Mouse (Mus musculus): ENCODE data around the gene Pah. TPM values are rescaled to one million over a fixed set of nuclear protein-coding genes. Genes with fewer than 3 reads are reported as not detected.

Pah gene
- polyA plus RNA-seq, 1 experiment from 2014 or later: not detected

DNA sequence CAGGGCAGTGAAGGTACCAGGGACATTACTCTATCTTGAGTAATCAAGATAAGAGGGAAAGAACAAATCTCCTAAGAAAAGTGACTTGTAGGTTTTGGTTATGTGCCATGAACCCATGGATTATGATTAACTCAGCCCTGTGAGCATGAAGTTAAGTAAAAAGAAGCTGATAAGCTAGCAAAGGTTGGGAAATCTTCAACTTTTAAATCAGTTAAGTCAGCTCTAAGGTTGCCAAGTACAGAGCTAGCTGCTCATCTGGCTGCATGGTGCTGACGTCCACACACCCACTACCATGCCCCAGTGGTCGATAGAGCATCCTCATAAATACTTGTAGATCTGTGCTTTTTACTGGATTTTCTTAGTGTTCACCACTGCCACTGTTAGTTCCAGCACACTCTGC lies 3.0 kb upstream of the Pah start:
- Histone ChIP-seq H3K9me3 (no peaks in the 10 kb centered on the region), H3K9ac (no peak overlapping the region), H3K27ac (no peak overlapping the region), H3K4me3 (no peak overlapping the region), H3K36me3 (no peaks in the 10 kb centered on the region), H3K4me2 (no peak overlapping the region), H3K4me1 (no peaks in the 10 kb centered on the region), H3K27me3 (no peaks in the 10 kb centered on the region)
- 74% methylated on average over 2 of the region's 2 CpGs for WGBS
- no peak for ATAC-seq (ENCODE audit: insufficient number of reproducible peaks, low FRiP score, low TSS enrichment, low read depth)

DNA sequence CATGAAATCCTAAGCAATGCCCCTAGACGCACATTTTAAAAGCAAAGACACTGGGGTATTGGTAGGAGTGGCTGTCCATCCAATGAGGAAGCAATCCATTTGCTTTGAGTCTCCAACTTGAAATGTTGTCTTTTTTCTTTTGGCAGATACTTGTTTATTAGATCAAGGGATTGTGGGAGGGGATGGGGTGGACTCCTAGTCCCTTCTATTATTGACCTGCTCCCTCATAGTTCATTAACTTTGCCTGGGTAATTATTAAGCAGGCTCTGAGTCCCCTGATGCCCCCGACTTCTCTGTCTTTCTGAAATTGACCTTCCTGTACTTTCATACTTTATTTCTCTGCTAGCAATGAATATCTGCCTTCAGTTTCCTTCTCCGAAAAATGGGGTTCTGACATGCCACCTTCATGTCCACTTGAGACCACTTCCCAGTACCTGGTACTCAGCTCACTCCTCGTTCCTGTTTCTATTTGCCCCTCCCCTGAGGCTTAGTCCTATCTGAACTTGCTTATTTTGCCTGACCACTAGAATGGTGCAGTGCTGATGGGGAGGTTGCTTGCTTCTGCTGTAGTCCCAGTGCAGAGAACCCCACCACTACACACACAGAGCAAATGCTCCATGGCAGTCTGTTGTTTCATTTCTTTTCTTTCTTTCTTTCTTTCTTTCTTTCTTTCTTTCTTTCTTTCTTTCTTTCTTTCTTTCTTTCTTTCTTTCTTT lies 1.0 kb upstream of the Pah start:
- Histone ChIP-seq H3K36me3 (no peaks in the 10 kb centered on the region), H3K4me3 (no peak overlapping the region), H3K4me2 (no peak overlapping the region), H3K27ac (no peak overlapping the region), H3K9me3 (no peaks in the 10 kb centered on the region), H3K27me3 (no peaks in the 10 kb centered on the region), H3K9ac (no peak overlapping the region), H3K4me1 (no peaks in the 10 kb centered on the region)
- ATAC-seq (ENCODE audit: insufficient number of reproducible peaks, low FRiP score, low TSS enrichment, low read depth): no peak
- WGBS: 78% methylated on average over 4 of the region's 4 CpGs

DNA sequence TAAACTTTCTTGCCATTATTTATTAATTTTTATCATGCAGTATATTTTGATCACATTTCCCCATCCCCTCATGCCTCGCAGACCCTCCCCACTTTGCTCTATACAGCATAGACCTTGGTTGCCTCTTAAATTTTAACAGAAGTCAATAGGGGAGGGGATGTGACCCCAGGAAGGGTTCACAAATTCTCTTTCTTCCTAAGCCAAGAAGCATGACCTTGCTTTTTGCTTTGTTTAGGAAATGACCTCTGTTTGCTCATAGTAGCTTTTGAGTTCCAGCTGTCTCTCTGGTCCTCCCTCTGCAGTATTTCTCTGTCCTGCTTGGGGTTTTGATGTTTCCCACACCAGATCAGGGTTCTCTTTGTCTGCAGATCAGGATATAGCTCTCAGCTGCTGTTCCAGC lies 12.6 kb downstream of the Pah start:
- H3K27ac ChIP-seq: no peak overlapping the region
- no peak overlapping the region for H3K4me2 ChIP-seq
- ATAC-seq (ENCODE audit: insufficient number of reproducible peaks, low FRiP score, low TSS enrichment, low read depth): no peak
- no peaks in the 10 kb centered on the region for H3K36me3 ChIP-seq
- H3K4me1 ChIP-seq: no peaks in the 10 kb centered on the region
- H3K9ac ChIP-seq: no peak overlapping the region
- no peaks in the 10 kb centered on the region for H3K27me3 ChIP-seq
- no peaks in the 10 kb centered on the region for H3K9me3 ChIP-seq
- WGBS: 89% methylated on average over 1 of the region's 1 CpGs
- no peak overlapping the region for H3K4me3 ChIP-seq

DNA sequence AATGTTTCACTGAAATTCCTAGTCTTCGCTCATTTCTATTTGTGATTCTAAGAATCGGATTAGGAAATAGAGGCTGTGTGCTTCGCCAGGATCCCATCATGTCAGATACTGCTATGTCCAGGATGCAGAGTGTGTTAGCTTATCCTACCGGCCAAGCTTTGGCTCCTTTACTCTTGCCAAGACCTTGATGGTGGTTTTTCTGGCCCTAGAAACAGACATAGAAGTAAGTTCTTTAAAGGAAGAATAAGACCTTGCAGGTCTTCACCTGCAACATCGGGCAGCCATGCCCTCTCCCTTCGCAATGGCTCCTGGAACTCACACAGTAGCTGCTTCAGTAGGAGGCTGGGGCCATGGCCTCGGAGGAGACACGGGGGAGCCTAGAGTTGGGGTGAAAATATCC lies 24.2 kb downstream of the Pah start:
- no peak overlapping the region for H3K9ac ChIP-seq
- no peaks in the 10 kb centered on the region for H3K4me1 ChIP-seq
- H3K4me2 ChIP-seq: no peak overlapping the region
- WGBS: 73% methylated on average over 8 of the region's 8 CpGs
- H3K4me3 ChIP-seq: no peak overlapping the region
- H3K9me3 ChIP-seq: no peaks in the 10 kb centered on the region
- H3K27ac ChIP-seq: no peak overlapping the region
- no peak for ATAC-seq (ENCODE audit: insufficient number of reproducible peaks, low FRiP score, low TSS enrichment, low read depth)
- H3K27me3 ChIP-seq: no peaks in the 10 kb centered on the region
- H3K36me3 ChIP-seq: no peaks in the 10 kb centered on the region

DNA sequence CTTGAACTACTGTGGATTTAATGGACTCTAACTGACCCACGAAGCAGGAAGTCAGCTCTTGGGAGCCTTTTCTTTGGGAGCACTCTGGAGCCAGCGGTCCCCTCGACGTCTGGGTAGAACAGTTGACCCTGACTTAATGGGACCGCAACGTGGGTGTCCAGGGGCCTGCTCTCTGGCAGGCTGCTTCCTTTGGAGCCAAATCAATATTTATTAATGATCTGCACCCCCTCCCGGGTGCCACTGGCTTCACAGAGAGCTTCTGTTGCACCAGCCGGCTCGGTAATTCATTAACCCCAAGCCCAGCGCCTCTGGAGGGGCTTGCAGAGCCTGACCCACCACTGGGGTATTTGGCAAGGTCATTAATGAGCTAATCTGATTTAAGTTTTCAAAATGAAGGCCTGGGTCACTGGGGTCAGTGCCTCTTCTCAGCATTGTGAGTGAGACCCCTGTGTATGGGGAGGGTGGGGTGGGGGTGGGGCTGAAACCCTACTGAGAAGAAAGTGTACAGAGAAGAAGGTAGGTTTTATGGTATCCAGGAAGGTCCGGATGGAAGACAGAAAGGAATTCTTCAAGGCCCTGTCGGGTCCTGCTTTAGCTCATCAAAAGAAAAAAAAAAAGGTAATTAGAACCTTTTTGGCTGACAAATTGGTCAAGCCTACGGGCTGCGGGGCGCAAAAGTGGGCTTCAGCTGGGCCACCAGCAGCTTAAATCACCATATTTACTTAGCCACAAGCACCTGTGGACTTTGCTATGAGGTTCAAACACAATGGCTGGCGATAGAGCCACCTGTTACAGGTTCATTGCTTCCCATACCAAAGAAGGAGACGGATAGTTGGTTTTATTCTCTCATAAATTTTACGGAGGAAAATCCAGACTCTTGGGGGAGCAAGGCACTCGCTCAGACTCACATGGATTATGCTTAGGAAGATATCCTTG lies 25.0 kb downstream of the Pah start:
- Histone ChIP-seq H3K36me3 (no peaks in the 10 kb centered on the region), H3K9me3 (no peaks in the 10 kb centered on the region), H3K4me2 (no peak overlapping the region), H3K27me3 (no peaks in the 10 kb centered on the region), H3K9ac (no peak overlapping the region), H3K4me3 (no peak overlapping the region), H3K27ac (no peak overlapping the region), H3K4me1 (no peaks in the 10 kb centered on the region)
- 26% methylated on average over 19 of the region's 19 CpGs for WGBS
- ATAC-seq (ENCODE audit: insufficient number of reproducible peaks, low FRiP score, low TSS enrichment, low read depth): no peak

DNA sequence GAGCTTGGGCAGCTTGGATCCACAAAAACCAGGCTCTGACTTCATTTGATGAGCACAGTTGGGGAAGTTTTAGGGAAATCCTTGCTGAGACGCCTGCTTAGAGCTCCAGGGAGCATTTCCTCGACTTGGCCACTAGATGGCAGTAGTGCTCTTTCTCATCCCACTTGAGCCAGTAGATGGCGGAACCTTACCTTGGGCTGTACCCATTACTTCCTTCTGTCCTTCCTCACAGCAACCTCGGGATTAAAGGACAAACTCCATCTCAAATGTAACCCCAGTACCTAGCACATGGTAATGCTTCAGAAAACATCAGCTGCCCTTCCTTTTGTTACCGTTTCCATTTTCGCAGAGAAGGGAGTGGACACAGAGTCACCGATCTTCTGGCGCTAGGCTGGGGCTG lies 31.1 kb downstream of the Pah start:
- Histone ChIP-seq H3K27me3 (peaks cover 3% of the 10 kb centered on the region; the same call in 1 of the 2 replicates), H3K4me3 (no peak overlapping the region), H3K27ac (no peak overlapping the region), H3K9ac (no peak overlapping the region), H3K36me3 (no peaks in the 10 kb centered on the region), H3K4me2 (no peak overlapping the region), H3K4me1 (no peaks in the 10 kb centered on the region), H3K9me3 (no peaks in the 10 kb centered on the region)
- WGBS: 33% methylated on average over 8 of the region's 8 CpGs
- ATAC-seq (ENCODE audit: insufficient number of reproducible peaks, low FRiP score, low TSS enrichment, low read depth): no peak

DNA sequence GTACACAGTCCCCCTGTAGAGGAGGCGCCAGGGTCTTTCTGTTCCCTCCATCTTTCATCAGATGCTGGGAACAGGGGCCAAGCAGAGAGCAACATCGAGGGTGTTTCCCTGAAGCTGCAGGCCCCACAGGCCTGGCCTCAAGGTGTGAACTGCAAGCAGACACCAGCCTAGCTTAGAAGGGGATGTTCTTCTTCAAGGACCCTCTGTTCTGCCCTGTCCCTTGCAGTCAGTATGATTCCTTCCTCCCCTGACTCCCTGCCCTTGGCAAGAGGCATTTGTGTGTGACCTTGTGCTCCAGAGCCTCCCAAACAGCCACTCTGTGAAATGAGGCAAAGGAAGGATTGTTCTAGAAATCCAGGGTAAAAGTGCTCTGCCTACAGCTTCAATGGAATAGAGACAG lies 34.8 kb downstream of the Pah start:
- H3K36me3 ChIP-seq: no peaks in the 10 kb centered on the region
- H3K9ac ChIP-seq: no peak overlapping the region
- peaks cover 3% of the 10 kb centered on the region; the same call in 1 of the 2 replicates for H3K27me3 ChIP-seq
- H3K4me2 ChIP-seq: no peak overlapping the region
- no peak for ATAC-seq (ENCODE audit: insufficient number of reproducible peaks, low FRiP score, low TSS enrichment, low read depth)
- 63% methylated on average over 2 of the region's 2 CpGs for WGBS
- H3K4me3 ChIP-seq: no peak overlapping the region
- no peaks in the 10 kb centered on the region for H3K4me1 ChIP-seq
- H3K9me3 ChIP-seq: no peaks in the 10 kb centered on the region
- no peak overlapping the region for H3K27ac ChIP-seq

DNA sequence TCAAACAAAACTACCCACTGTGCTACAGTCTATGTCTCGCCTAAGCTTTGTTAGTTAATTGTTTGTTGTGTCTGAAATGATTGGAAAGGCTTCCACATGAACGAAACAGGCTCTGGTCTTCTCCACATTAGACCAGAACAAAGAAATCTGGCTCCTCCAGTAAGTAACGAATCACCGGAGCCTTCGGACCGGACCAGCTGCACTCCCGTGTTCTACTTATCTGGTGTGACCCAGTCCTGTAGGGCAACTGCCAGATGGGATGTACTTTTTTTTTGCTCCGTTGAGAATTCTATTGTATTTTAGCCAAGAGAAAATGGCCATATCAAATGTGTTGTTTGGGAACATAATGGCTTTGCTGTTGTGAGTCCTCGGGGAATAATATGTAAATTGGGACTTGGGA lies 42.2 kb downstream of the Pah start:
- Histone ChIP-seq H3K4me1 (no peaks in the 10 kb centered on the region), H3K9me3 (no peaks in the 10 kb centered on the region), H3K36me3 (no peaks in the 10 kb centered on the region), H3K4me3 (no peak overlapping the region), H3K9ac (no peak overlapping the region), H3K4me2 (no peak overlapping the region), H3K27ac (no peak overlapping the region), H3K27me3 (no peaks in the 10 kb centered on the region)
- no peak for ATAC-seq (ENCODE audit: insufficient number of reproducible peaks, low FRiP score, low TSS enrichment, low read depth)
- WGBS: 81% methylated on average over 9 of the region's 9 CpGs

DNA sequence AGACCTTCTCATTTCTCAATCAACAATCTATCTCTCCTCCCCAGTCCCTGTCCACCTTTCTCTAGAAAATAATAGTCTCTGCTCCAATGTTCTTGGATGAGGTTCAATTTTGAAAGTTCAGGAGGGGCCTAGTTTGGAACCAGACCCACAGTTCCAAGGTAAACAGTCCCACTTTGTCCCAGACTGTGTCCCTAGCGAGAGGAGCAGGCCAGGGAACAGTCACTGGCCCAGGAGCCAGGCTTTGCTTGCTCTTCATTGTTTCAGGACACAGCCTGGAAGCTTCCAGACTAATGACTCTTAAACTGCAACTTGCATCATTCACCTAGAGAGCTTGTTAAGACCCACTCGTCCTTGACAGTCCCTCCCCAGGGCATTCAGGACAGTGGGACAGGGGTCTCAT lies 44.1 kb downstream of the Pah start:
- no peak overlapping the region for H3K9ac ChIP-seq
- no peak overlapping the region for H3K4me2 ChIP-seq
- no peaks in the 10 kb centered on the region for H3K27me3 ChIP-seq
- no peak for ATAC-seq (ENCODE audit: insufficient number of reproducible peaks, low FRiP score, low TSS enrichment, low read depth)
- no peaks in the 10 kb centered on the region for H3K4me1 ChIP-seq
- no peaks in the 10 kb centered on the region for H3K9me3 ChIP-seq
- no peak overlapping the region for H3K27ac ChIP-seq
- WGBS: 46% methylated on average over 2 of the region's 2 CpGs
- H3K4me3 ChIP-seq: no peak overlapping the region
- no peaks in the 10 kb centered on the region for H3K36me3 ChIP-seq

DNA sequence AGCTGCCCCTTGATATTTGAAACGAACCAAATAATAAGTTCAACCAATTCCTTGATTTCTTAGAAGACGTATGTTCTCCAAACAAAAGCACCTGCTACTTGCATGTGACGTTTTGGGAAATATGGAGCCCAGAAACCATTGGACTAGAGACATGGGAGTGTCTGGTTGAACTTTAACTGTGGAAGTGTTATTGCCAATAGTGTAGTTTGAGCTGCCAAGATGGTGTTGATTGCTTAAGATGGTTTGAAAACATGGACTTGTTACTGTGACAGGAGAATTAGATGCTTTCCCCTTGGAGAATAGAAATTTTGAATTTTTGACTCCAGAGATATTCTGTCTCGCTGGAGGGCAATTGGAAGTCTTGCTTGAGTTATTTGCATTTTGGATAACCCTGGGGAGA lies 50.9 kb downstream of the Pah start:
- Histone ChIP-seq H3K27me3 (no peaks in the 10 kb centered on the region), H3K36me3 (no peaks in the 10 kb centered on the region), H3K4me3 (no peak overlapping the region), H3K4me2 (no peak overlapping the region), H3K4me1 (no peaks in the 10 kb centered on the region), H3K9me3 (no peaks in the 10 kb centered on the region), H3K9ac (no peak overlapping the region), H3K27ac (no peak overlapping the region)
- no peak for ATAC-seq (ENCODE audit: insufficient number of reproducible peaks, low FRiP score, low TSS enrichment, low read depth)
- WGBS: 76% methylated on average over 4 of the region's 4 CpGs

DNA sequence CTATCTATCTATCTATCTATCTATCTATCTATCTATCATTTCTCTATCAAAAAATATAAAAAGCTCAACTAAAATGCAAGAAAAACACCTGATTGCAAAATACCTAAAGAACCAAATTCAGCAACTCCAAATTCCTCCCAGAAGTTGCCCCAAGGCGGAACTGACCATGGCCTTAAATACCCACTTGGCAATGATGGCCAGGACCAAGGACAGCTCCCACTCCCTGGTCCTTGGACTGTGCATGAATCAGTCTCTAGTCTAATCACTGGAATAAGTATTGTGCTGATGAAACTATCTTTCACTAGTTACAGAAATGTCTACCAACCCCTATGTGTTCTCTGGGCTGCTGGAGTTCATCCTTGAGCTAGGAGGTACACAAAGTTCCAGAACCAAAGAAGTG lies 65.1 kb downstream of the Pah start:
- no peak for ATAC-seq (ENCODE audit: insufficient number of reproducible peaks, low FRiP score, low TSS enrichment, low read depth)
- Histone ChIP-seq H3K9me3 (no peaks in the 10 kb centered on the region), H3K27ac (no peak overlapping the region), H3K4me1 (no peaks in the 10 kb centered on the region), H3K36me3 (no peaks in the 10 kb centered on the region), H3K4me3 (no peak overlapping the region), H3K4me2 (no peak overlapping the region), H3K27me3 (no peaks in the 10 kb centered on the region), H3K9ac (no peak overlapping the region)
- WGBS: 71% methylated on average over 1 of the region's 1 CpGs

DNA sequence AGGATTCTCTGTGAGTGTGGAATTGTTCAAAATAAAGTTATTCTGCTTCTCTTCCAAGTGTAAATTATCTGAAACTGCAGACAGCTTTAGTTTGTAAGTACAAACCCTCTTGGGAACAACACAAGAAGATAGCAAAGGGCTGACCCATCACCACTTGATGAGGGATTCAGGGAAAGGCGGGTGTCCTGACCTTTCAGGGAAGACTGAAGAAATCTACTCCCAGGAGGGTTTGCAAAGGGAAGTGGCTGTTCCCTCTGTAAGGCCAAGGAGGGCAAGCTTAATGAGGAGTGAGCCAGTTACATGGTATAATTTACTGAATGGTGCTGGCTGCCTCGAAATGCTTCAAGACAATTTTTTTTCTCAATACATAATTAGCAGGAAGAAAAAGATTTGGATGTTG lies 72.3 kb downstream of the Pah start:
- no peak overlapping the region for H3K9ac ChIP-seq
- H3K4me2 ChIP-seq: no peak overlapping the region
- no peak overlapping the region for H3K4me3 ChIP-seq
- 30% methylated on average over 2 of the region's 2 CpGs for WGBS
- no peak for ATAC-seq (ENCODE audit: insufficient number of reproducible peaks, low FRiP score, low TSS enrichment, low read depth)
- H3K36me3 ChIP-seq: no peaks in the 10 kb centered on the region
- H3K9me3 ChIP-seq: no peaks in the 10 kb centered on the region
- H3K4me1 ChIP-seq: no peaks in the 10 kb centered on the region
- no peak overlapping the region for H3K27ac ChIP-seq
- H3K27me3 ChIP-seq: no peaks in the 10 kb centered on the region
